Mouse (Mus musculus): ENCODE data around the gene Triobp.

GRCm38 (mm10) chr15:78989152-78990092 is 41.9 kb downstream of the Triobp start:
- TF ChIP-seq FLI1 (IDR thresholded peaks at IDR 0.05; ENCODE audit: low read length) (no peak), GATA1 (IDR thresholded peaks at IDR 0.05; ENCODE audit: borderline replicate concordance, low read length) (no peak)

All from megakaryocyte, embryonic 14.5 days (primary cell).